Mouse (Mus musculus): ENCODE measurements around the gene Barx1. TPM values are rescaled to one million over a fixed set of nuclear protein-coding genes. Genes with fewer than 3 reads are reported as not detected.

Barx1 gene
- polyA plus RNA-seq, 1 experiment: 4.7 TPM

DNA sequence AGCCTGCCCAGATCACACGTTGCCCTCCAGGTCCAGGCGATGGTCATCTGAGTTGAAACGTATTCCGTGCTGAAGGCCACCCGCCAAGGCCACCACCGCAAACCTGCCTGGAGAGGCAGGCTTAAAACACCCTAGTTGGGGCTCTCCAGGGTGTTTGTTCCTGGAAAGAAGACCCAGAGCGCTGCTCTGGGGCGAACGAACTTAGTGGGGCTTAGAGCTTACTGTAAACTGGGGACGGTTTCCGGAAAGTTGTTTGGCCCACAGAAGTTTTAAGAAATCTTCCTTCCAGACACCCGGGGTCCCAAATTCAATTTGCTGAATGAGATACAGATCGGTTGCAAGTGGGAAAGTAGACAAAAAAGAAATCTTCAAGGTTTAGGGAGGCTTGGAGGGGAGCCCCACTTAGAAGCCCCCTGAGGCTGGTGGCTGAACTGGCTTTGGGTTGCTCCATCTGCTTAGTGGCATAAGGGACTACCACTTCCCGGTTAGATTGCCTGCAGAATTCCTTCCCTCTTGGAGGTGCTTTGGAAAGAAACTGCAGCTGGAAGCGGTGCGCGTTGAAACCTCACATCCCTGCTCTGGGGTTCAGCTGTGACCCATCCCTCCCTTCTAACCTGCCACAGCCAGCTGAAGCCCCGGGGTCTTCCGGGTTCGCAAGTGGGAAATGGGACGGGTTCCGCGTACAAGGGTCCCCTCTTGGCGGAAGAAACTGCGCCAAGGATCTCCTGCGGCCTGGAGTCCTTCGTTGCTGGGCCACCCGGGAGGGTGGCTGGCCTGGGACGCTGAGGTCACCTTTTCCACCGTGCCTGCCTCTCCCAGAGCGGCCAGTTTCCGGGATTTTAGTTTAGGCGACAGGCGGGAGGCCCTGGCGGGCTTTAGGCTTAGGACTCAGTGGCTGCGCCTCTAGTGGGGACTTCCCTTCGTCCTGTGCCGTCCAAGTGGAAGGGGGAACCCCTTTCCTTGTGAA, 3.3 kb upstream of the Barx1 start:
- H3K27ac ChIP-seq (ENCODE audit: insufficient read depth, low read length): no peak overlapping the region
- TF ChIP-seq CTCF (IDR thresholded peaks at IDR 0.05; ENCODE audit: borderline replicate concordance, insufficient read depth, low read length) (no peak), POLR2A (IDR thresholded peaks at IDR 0.05; ENCODE audit: low read depth, low read length) (no peak)
- H3K4me1 ChIP-seq (ENCODE audit: control insufficient read depth, insufficient read depth, low read length): no peaks in the 10 kb centered on the region; the same call in 1 of the 2 replicates
- H3K4me3 ChIP-seq (ENCODE audit: insufficient read depth, low read length): no peak overlapping the region

DNA sequence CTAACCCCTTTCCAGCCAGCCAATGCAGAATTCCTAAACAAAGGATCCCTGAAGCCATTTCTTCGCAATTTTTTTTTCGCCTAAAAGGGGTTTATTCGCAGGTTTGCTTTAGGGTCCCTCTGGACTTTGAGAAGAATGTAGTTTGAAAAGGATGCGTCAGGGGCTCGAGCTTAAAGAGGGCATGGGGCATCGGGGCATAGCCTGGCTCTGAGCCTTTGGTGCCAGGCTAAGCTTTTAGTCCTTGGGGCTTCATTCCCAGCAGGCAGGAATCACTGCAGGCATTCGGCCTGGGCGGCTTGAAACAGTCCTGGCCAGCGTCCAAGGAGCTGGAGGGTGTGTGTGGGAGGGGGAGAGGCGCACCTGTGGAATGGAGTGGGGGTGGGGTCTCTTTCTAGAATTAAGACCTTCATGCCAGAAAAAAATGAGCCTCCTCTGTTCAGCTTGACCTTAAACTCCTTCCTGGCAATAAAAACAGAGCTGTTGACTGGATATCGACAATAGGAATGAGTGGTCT, 2.5 kb upstream of the Barx1 start:
- TF ChIP-seq POLR2A (IDR thresholded peaks at IDR 0.05; ENCODE audit: low read depth, low read length) (no peak), CTCF (IDR thresholded peaks at IDR 0.05; ENCODE audit: borderline replicate concordance, insufficient read depth, low read length) (no peak)
- H3K27ac ChIP-seq (ENCODE audit: insufficient read depth, low read length): no peak overlapping the region

DNA sequence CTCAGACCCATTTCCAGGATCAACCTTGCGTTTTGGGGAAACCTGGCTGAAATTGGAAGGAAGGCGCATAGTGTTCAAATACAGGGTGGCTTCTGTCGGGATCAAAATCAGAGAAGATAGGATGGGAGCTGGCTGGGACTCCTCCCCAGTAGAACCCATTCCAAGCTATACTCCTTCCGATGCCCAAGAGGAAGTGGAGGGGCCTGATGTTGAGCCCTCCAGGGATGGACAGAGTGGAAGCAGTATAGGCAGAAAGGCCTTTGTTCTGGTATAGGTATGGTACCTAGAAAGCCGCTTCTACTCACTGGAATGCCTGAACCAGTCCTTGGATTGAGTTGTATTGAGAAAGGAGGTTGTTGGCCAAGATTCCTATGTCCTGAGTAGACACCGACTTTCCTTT, 2.1 kb upstream of the Barx1 start:
- no peak overlapping the region for H3K4me3 ChIP-seq (ENCODE audit: insufficient read depth, low read length)
- no peak for TF ChIP-seq CTCF (IDR thresholded peaks at IDR 0.05; ENCODE audit: borderline replicate concordance, insufficient read depth, low read length)
- TF ChIP-seq POLR2A (IDR thresholded peaks at IDR 0.05; ENCODE audit: low read depth, low read length): no peak
- H3K27ac ChIP-seq (ENCODE audit: insufficient read depth, low read length): no peak overlapping the region
- H3K4me1 ChIP-seq (ENCODE audit: control insufficient read depth, insufficient read depth, low read length): no peaks in the 10 kb centered on the region; the same call in 1 of the 2 replicates

More for the DNA sequence above, 2.5 kb upstream of the Barx1 start:
- Histone ChIP-seq H3K4me3 (ENCODE audit: insufficient read depth, low read length) (no peak overlapping the region), H3K4me1 (ENCODE audit: control insufficient read depth, insufficient read depth, low read length) (no peaks in the 10 kb centered on the region; the same call in 1 of the 2 replicates)

- H3K4me3 ChIP-seq (ENCODE audit: insufficient read depth, low read length): no peak overlapping the region
- no peaks in the 10 kb centered on the region; the same call in 1 of the 2 replicates for H3K4me1 ChIP-seq (ENCODE audit: control insufficient read depth, insufficient read depth, low read length)
- H3K27ac ChIP-seq (ENCODE audit: insufficient read depth, low read length): no peak overlapping the region
- TF ChIP-seq CTCF (IDR thresholded peaks at IDR 0.05; ENCODE audit: borderline replicate concordance, insufficient read depth, low read length): no peak
- TF ChIP-seq POLR2A (IDR thresholded peaks at IDR 0.05; ENCODE audit: low read depth, low read length): no peak
These were observed 1.2 kb upstream of the Barx1 start for GRCm38 (mm10) chr13:48661561-48661960.

- no peak overlapping the region for H3K27ac ChIP-seq (ENCODE audit: insufficient read depth, low read length)
- no peaks in the 10 kb centered on the region; the same call in 1 of the 2 replicates for H3K4me1 ChIP-seq (ENCODE audit: control insufficient read depth, insufficient read depth, low read length)
- peak overlapping the region; percentile 7; the same call in 1 of the 2 replicates for H3K4me3 ChIP-seq (ENCODE audit: insufficient read depth, low read length)
- no peak for TF ChIP-seq CTCF (IDR thresholded peaks at IDR 0.05; ENCODE audit: borderline replicate concordance, insufficient read depth, low read length)
- no peak for TF ChIP-seq POLR2A (IDR thresholded peaks at IDR 0.05; ENCODE audit: low read depth, low read length)
These were observed 601 bp downstream of the Barx1 start for GRCm38 (mm10) chr13:48663211-48663987.

DNA sequence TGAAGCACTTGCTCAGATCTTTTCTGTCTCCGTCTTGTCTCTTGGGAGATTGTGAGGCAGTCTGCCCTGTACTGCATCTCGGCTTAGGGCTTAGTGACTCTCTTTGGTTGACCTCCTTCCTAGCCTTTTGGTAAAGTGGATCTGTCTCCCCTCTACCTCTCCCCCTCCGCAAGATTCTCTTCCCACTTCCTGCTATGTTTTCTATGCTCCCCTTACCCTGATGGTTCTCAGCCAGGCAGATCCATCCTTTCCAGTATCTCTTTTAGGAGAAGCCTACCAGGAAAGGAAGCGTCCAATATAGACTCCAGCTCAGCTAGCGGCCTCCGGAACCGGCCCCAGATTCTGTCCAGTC, 1.2 kb downstream of the Barx1 start:
- TF ChIP-seq POLR2A (IDR thresholded peaks at IDR 0.05; ENCODE audit: low read depth, low read length) (no peak), CTCF (IDR thresholded peaks at IDR 0.05; ENCODE audit: borderline replicate concordance, insufficient read depth, low read length) (no peak)
- Histone ChIP-seq H3K4me3 (ENCODE audit: insufficient read depth, low read length) (peak overlapping the region; percentile 7; the same call in 1 of the 2 replicates), H3K4me1 (ENCODE audit: control insufficient read depth, insufficient read depth, low read length) (no peaks in the 10 kb centered on the region), H3K27ac (ENCODE audit: insufficient read depth, low read length) (no peak overlapping the region)

- H3K4me1 ChIP-seq (ENCODE audit: control insufficient read depth, insufficient read depth, low read length): no peaks in the 10 kb centered on the region
- H3K27ac ChIP-seq (ENCODE audit: insufficient read depth, low read length): no peak overlapping the region
- H3K4me3 ChIP-seq (ENCODE audit: insufficient read depth, low read length): peak overlapping the region; percentile 0; the same call in 1 of the 2 replicates
- TF ChIP-seq POLR2A (IDR thresholded peaks at IDR 0.05; ENCODE audit: low read depth, low read length) (no peak), CTCF (IDR thresholded peaks at IDR 0.05; ENCODE audit: borderline replicate concordance, insufficient read depth, low read length) (no peak)
These were observed 2.3 kb downstream of the Barx1 start for GRCm38 (mm10) chr13:48664916-48665655.

DNA sequence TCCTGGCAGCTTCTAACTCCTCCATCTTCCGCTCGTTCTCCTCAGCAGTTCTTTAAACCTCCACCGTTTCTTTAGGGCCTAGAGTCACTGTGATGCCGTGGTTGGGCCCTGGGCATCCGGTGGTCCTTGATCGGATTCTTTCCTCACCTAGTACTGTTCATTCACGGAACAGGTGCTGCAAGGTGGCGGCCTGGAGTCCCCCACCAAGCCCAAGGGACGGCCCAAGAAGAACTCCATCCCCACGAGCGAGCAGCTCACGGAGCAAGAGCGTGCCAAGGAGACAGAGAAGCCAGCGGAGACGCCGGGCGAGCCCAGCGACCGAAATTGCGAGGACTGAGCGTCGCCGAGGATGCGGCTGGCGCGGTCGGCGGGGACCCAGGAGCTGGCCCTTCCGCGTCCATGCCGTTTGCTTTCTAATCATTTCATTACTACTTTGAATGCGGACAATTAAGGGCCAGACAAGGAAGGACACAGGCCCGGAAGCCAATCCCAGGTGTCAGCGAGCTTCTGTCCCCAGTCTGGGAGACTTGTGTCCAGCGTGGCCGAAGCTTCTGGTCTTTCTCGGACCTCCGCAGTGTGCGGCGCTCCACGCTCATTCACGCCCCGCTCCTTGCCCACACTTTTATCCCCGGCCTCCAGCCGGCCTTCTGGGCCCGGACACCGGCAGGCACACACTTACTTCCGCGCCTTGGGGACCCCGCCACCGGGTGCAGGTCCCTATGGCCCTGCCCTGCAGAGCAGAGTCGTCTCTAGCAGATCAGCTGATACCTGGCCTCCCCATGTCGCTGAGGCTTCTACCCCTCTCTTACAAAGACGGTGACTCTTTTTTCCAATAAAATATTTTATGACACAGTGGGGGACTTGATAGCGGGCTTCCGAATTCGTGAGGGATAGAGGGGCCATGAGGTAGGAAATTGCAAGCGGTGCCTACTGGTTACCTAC, 3.1 kb downstream of the Barx1 start:
- no peak overlapping the region for H3K27ac ChIP-seq (ENCODE audit: insufficient read depth, low read length)
- no peak for TF ChIP-seq CTCF (IDR thresholded peaks at IDR 0.05; ENCODE audit: borderline replicate concordance, insufficient read depth, low read length)
- no peaks in the 10 kb centered on the region for H3K4me1 ChIP-seq (ENCODE audit: control insufficient read depth, insufficient read depth, low read length)
- H3K4me3 ChIP-seq (ENCODE audit: insufficient read depth, low read length): no peak overlapping the region

Data from embryonic fibroblast, embryonic 13.5 days (primary cell).